Comparison of ENCODE assay signal across 26 mouse cellular contexts in the genomic region with DNA sequence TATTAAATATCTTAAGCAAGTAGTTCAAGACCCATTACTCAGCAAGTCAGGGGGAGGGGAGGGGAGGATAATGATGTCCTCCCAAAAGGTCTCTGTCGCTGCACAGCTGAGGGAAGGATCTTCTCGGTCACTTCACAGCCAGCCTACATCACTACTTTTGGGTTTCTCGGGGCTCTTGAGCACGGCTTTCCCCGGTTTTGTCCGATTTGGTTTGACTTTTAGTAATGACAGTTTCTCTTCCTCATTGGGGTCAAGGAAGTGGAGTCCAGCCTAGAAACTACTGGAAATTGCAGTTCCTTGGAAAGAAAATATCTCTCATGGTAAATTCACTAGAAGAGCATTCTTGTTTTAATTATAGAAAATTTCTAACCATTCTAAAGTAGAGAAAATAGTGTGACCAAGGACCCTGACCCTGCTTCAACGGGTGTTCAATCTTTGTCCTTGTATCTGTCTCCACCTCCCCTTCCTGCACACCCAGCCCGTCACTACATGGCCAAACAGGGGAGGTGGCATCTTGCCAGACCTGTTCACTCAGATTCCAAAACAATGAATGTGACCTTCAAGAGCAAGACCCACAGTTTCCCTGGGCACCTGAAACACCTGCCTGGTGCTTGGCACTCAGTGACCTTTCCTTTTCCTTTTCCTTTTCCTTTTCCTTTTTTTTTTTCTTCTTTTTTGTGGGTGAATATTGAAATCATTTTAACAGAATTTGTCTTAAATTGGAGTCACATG. TPM values are rescaled to one million over a fixed set of nuclear protein-coding genes. Genes with fewer than 3 reads are reported as not detected.
A peak's percentile ranks its signal among the peaks of the same experiment; 100 is the strongest.
DNase-seq lines count a peak whose midpoint lies in the region; ATAC-seq and TF ChIP-seq lines count a peak whose summit lies in the region.
"Had no signal": no experiment of that assay in that cellular context is flagged by ENCODE, and none has a peak within 500 bp of the region (broad histone marks: within the 10 kb centered on the region; RNA-seq: fewer than 3 reads in every experiment).

No protein-coding gene starts in this region.

- no peaks in the 10 kb centered on the region for H3K9me3 ChIP-seq in liver, embryonic 12.5 days (replicated peaks)
- H3K9me3 ChIP-seq: forebrain, embryonic 10.5 days; G1E; heart, embryonic 10.5 days; hindbrain, embryonic 13.5 days; limb, embryonic 12.5 days; midbrain, embryonic 13.5 days; neural tube, embryonic 13.5 days had no signal

- H3K4me2 ChIP-seq in liver, embryonic 12.5 days = no peak overlapping the region
- H3K4me2 ChIP-seq: hindbrain, embryonic 13.5 days; limb, embryonic 12.5 days; midbrain, embryonic 13.5 days; neural tube, embryonic 13.5 days had no signal

- no peak for TF ChIP-seq POLR2A in liver, adult 2 months (IDR thresholded peaks at IDR 0.05; ENCODE audit: extremely low read depth, insufficient read depth, low read length)

- H3K27me3 ChIP-seq in liver, adult 2 months (ENCODE audit: control insufficient read depth, insufficient read depth, low read length) = no peaks in the 10 kb centered on the region
- no peaks in the 10 kb centered on the region for H3K27me3 ChIP-seq in liver, embryonic 12.5 days (replicated peaks)
- H3K27me3 ChIP-seq: hindbrain, embryonic 13.5 days; limb, embryonic 12.5 days; midbrain, embryonic 13.5 days; neural tube, embryonic 13.5 days had no signal

- H3K79me2 ChIP-seq in liver, adult 2 months (ENCODE audit: control insufficient read depth, insufficient read depth, low read length) = no peaks in the 10 kb centered on the region

- no peak for ATAC-seq in liver, embryonic 12.5 days
- ATAC-seq: activated CD4-positive, CD25-positive, alpha-beta regulatory T cell, adult 4 months; CD4-positive, CD25-positive, alpha-beta regulatory T cell, adult 4 months; forebrain, postnatal 0 days; midbrain, embryonic 13.5 days had no signal

- peak; percentile 19 for DNase-seq in adrenal gland, postnatal 10 days
- no peak for DNase-seq in adrenal gland, adult 8-10 months
- peak; percentile 9 for DNase-seq in liver, adult 2 months (ENCODE audit: extremely low read depth, low read depth, low spot score)
- peak; percentile 22 to 31 for DNase-seq in urinary bladder, postnatal 36 days (ENCODE audit: low spot score in 2 of 2)
- DNase-seq in urinary bladder, adult 2 months (ENCODE audit: low spot score) = no peak
- DNase-seq in cerebellum, adult 8-10 months = no peak
- DNase-seq in cerebellum, adult 9-11 months = no peak
- DNase-seq: adrenal gland, postnatal 25 days; cerebellum, adult 11-12 months; forebrain, postnatal 0 days; gastrocnemius, postnatal 36 days; thymus, postnatal 4 days had no signal

- H3K4me1 ChIP-seq in liver, adult 2 months (ENCODE audit: control insufficient read depth, insufficient read depth, low read length) = no peaks in the 10 kb centered on the region
- no peaks in the 10 kb centered on the region for H3K4me1 ChIP-seq in liver, embryonic 12.5 days
- H3K4me1 ChIP-seq: forebrain, embryonic 10.5 days; heart, embryonic 10.5 days; hindbrain, embryonic 13.5 days; limb, embryonic 12.5 days; midbrain, embryonic 13.5 days; neural tube, embryonic 13.5 days had no signal

- no peak for TF ChIP-seq CTCF in liver, adult 2 months (IDR thresholded peaks at IDR 0.05; ENCODE audit: low read depth, low read length)

- no peak overlapping the region for H3K27ac ChIP-seq in liver, adult 2 months (replicated peaks; ENCODE audit: insufficient read depth, low read depth, low read length)
- no peak overlapping the region for H3K27ac ChIP-seq in liver, embryonic 12.5 days
- H3K27ac ChIP-seq: forebrain, embryonic 10.5 days; heart, embryonic 10.5 days; hindbrain, embryonic 13.5 days; limb, embryonic 12.5 days; liver, embryonic 14.5 days; midbrain, embryonic 13.5 days; neural tube, embryonic 13.5 days had no signal

- H3K9ac ChIP-seq in liver, adult 2 months (ENCODE audit: low read depth, low read length) = no peak overlapping the region
- no peak overlapping the region for H3K9ac ChIP-seq in liver, embryonic 12.5 days
- H3K9ac ChIP-seq: forebrain, postnatal 0 days; hindbrain, embryonic 13.5 days; limb, embryonic 12.5 days; liver, embryonic 14.5 days; midbrain, embryonic 13.5 days; neural tube, embryonic 13.5 days had no signal

- H3K36me3 ChIP-seq in liver, adult 2 months (ENCODE audit: control insufficient read depth, insufficient read depth, low read length) = peaks cover 5% of the 10 kb centered on the region; the same call in 1 of the 2 replicates
- peaks cover 45% of the 10 kb centered on the region for H3K36me3 ChIP-seq in liver, embryonic 12.5 days

- 76% methylated on average over 8 of the region's 8 CpGs for WGBS in liver, adult 2 months
- WGBS in liver, embryonic 12.5 days (ENCODE audit: insufficient replicate concordance) = 71% methylated on average over 8 of the region's 8 CpGs

- no peak overlapping the region for H3K4me3 ChIP-seq in liver, adult 2 months (ENCODE audit: insufficient read depth, low read depth, low read length)
- H3K4me3 ChIP-seq in liver, embryonic 12.5 days = no peak overlapping the region
- H3K4me3 ChIP-seq: forebrain, embryonic 10.5 days; heart, embryonic 10.5 days; hindbrain, embryonic 13.5 days; limb, embryonic 12.5 days; midbrain, embryonic 13.5 days; neural tube, embryonic 13.5 days had no signal

RNA-seq across cellular contexts. Expression of a gene that starts 0.6 kb away (rescaled TPM):
- total RNA-seq in adrenal gland, postnatal 10 days (2021) = under 1 TPM in 1 of 2 experiments, not detected in 1; 0.55 TPM
- total RNA-seq in adrenal gland, adult 8-10 months (2022) = under 1 TPM in 2 of 4 experiments, not detected in 2; 0.49 to 0.62 TPM
- total RNA-seq in liver, adult 2 months (2014; rRNA removed) = not detected in 2 replicates
- polyA plus RNA-seq in liver, adult 2 months (2012; rRNA removed) = not detected in 2 replicates
- polyA plus RNA-seq in liver, embryonic 12.5 days (2016; fragmentation: Nextera tagmentation; extraction: Ambion mirVana) = not detected in 2 replicates
- 0.21 and 0.25 TPM in 2 replicates for polyA plus RNA-seq in urinary bladder, adult 2 months (2012; rRNA removed)
- total RNA-seq: adrenal gland, postnatal 25 days; forebrain, postnatal 0 days; G1E; gastrocnemius, postnatal 36 days had no signal
- polyA plus RNA-seq: activated CD4-positive, CD25-positive, alpha-beta regulatory T cell, adult 4 months; CD4-positive, CD25-positive, alpha-beta regulatory T cell, adult 4 months; forebrain, embryonic 10.5 days; forebrain, postnatal 0 days; heart, embryonic 10.5 days; heart, postnatal 0 days; hindbrain, embryonic 13.5 days; intestine, embryonic 14.5 days; limb, embryonic 12.5 days; liver, embryonic 14.5 days; neural tube, embryonic 13.5 days; small intestine, adult 2 months had no signal

RNA-seq across cellular contexts. Expression of a gene that starts 8.3 kb away (rescaled TPM):
- 10 to 100 TPM; 12.4 to 13.8 TPM for total RNA-seq in adrenal gland, postnatal 10 days (2021)
- total RNA-seq in adrenal gland, adult 8-10 months (2022) = 10 to 100 TPM; 21.1 to 25.5 (median 23.7) TPM
- 3.6 and 4.4 TPM in 2 replicates for total RNA-seq in liver, adult 2 months (2014; rRNA removed)
- polyA plus RNA-seq in liver, adult 2 months (2012; rRNA removed) = 3.6 and 4.2 TPM in 2 replicates
- polyA plus RNA-seq in liver, embryonic 12.5 days (2016; fragmentation: Nextera tagmentation; extraction: Ambion mirVana) = 4.0 and 5.1 TPM in 2 replicates
- polyA plus RNA-seq in urinary bladder, adult 2 months (2012; rRNA removed) = 3.9 and 7.5 TPM in 2 replicates

Comparison
In these comparisons a context has a peak if more than half of its experiments do, and no peak if none do; other contexts are left out.
1. DNase-seq: peak in adrenal gland, postnatal 10 days (single experiment), liver, adult 2 months (single experiment) and urinary bladder, postnatal 36 days (2 of 2); none in adrenal gland, adult 8-10 months (single experiment), urinary bladder, adult 2 months (single experiment), cerebellum, adult 8-10 months (single experiment) and cerebellum, adult 9-11 months (single experiment).